Mouse (Mus musculus): ENCODE data around the gene Defb33. TPM values are rescaled to one million over a fixed set of nuclear protein-coding genes. Genes with fewer than 3 reads are reported as not detected.

The Defb33 gene
- total RNA-seq (2021): not detected

GRCm38 (mm10) chr8:20892369-20892768 lies at the start of gene Defb33:
TSS of gene Defb33 (plus strand) at chr8:20892669.
- intact Hi-C loops (cut with DNase I): no loop called here
- no peak for DNase-seq (ENCODE audit: low spot score in 2 of 2)

DNA sequence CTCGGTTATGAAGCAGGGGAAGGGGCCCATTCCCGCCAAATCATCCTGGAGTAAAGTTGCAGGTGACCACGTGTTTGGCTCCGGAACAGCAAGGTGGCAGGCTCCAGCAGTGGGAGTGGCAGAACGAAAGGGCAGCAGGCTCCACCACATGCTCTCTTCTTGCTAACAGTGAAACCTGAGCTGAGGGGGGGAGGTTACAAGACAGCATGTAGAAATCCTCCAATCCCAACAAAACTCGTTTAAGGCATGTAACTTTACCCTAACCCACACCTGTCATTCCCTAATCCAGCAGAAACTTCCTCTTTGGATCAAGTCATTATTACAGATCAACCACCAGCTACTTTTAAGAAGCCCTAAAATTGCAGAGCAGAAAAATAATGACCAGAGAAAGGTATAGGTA lies 17.9 kb upstream of the Defb33 start:
- DNase-seq (ENCODE audit: low spot score in 2 of 2): no peak
- intact Hi-C loops (cut with DNase I): no loop called here

DNA sequence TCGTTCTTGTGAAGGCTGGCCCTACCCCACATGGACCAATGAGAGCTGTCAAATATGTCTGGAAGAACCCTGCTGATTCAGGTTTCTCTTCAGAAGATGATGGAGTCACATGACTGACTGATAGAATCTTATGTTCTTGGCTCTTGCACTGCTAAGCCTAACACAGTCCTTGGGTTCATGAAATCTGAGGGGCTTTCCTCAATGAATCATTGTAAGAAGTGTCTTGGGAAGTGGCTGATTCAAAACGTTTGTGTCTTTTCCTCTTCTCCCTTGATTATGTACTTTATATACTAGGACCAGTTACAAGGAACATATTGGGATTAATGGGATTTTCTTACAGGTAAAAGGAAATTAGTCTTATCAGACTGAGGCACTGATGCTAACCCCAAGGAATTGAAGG lies 10.1 kb downstream of the Defb33 start, which contains the start of gene Gm15056:
Gene Gm15056 (minus strand): TSS at position 101 of the 400 bp plus-strand sequence.
- intact Hi-C loops (cut with DNase I): no loop called here

DNA sequence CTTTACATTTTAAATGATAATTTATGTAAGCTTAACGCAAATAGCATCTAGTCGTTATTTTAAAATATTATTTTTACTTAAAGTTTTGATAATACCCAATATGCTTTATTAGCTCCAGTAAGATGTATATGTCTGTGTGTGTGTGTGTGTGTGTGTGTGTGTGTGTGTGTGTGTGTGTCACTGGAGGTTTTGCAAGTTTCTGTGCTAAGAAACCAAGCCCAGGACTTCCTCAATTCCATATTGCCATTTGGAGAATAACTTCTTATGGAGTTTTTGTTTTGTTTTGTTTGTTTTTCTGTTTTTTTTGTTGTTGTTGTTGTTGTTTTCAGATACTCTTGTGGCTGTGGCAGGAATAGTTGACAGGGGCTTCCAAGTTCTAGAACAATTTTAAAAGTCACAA lies 14.7 kb downstream of the Defb33 start:
- DNase-seq (ENCODE audit: low spot score in 2 of 2): no peak
- intact Hi-C loops (cut with DNase I): no loop called here

More for the DNA sequence above, 10.1 kb downstream of the Defb33 start, which contains the start of gene Gm15056:
- no peak for DNase-seq (ENCODE audit: low spot score in 2 of 2)

DNA sequence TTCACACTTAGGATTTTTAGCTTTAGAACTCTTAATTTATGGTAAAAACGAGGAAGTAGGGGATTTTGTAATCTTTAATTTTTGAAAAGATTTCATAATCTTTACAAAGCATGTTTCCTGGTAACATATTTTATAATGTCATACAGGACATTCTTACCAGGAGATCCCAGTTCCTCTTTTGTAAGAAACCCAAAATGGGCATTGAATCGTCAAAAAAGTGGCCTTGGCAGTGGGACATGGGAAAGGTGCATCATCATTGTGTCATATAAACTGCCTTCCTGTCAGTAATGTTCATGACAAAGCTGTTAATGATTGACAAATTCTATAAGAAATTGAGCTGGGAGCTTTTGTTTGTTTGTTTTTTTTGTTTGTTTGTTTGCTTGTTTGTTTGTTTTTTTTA lies 15.8 kb downstream of the Defb33 start:
- intact Hi-C loops (cut with DNase I): no loop called here
- no peak for DNase-seq (ENCODE audit: low spot score in 2 of 2)

GRCm38 (mm10) chr8:20912288-20912687 lies 19.8 kb downstream of the Defb33 start:
- intact Hi-C loops (cut with DNase I): no loop called here

DNA sequence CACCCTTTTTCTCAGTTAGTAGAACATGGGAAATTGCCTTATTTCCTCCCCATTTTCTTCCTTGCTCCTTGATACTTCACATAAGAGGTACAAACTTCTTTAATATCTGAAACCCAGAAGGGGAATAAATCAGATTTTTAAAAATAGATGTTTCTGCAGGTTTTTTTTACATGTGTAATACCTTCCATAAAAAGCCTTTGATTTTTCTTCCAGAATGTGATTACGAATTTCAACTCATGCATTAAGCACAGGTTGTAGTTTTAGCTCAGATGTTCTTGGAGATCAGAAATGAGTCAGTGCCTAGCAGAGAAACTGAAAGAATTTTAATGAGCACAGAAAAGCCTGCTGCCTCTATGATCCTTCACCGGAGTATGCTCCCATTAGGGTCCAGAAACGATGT lies 29.5 kb downstream of the Defb33 start, which contains the start of gene Gm6040:
Gene Gm6040 (minus strand): TSS at position 101 of the 400 bp plus-strand sequence.
- intact Hi-C loops (cut with DNase I): no loop called here
- no peak for DNase-seq (ENCODE audit: low spot score in 2 of 2)

More at GRCm38 (mm10) chr8:20912288-20912687, 19.8 kb downstream of the Defb33 start:
- DNase-seq (ENCODE audit: low spot score in 2 of 2): no peak

GRCm38 (mm10) chr8:20944610-20945009 lies 52.1 kb downstream of the Defb33 start, which contains the start of gene AY761185:
TSS of gene AY761185 (minus strand) at chr8:20944710.
- intact Hi-C loops (cut with DNase I): no loop called here
- DNase-seq (ENCODE audit: low spot score in 2 of 2): no peak

Other genes with a start within 250 kb of the Defb33 start
- not detected for gene Gm15056, start 10.0 kb downstream of the Defb33 start, total RNA-seq (2021)
- gene Gm6040, start 29.4 kb downstream of the Defb33 start, total RNA-seq (2021): not detected
- not detected for gene AY761185, start 52.0 kb downstream of the Defb33 start, total RNA-seq (2021)
- not detected for gene Defa21, start 132.9 kb downstream of the Defb33 start, total RNA-seq (2021)
- not detected for gene Defa23, start 162.4 kb downstream of the Defb33 start, total RNA-seq (2021)
- not detected for gene Defa35, start 172.4 kb downstream of the Defb33 start, total RNA-seq (2021)
- gene Defa25, start 191.8 kb downstream of the Defb33 start, total RNA-seq (2021): not detected
- gene Gm14851, start 203.4 kb downstream of the Defb33 start, total RNA-seq (2021): not detected
- gene Defa30, start 242.0 kb downstream of the Defb33 start, total RNA-seq (2021): not detected